Mouse (Mus musculus) gastrocnemius, postnatal 25 days (tissue): Measurements from ENCODE around the gene Samt2. TPM values are rescaled to one million over a fixed set of nuclear protein-coding genes. Genes with fewer than 3 reads are reported as not detected.
"Not testable (repeated sequence)": the region's sequence is repeated elsewhere in the genome, so short reads cannot be mapped to it uniquely, and the experiment has no call there.

Source experiments
- DNase-seq: peaks from one replicate; pipeline ENCODE4 v3.0.0; 2022
- long read RNA-seq, 2 experiments: library from polyadenylated mRNA; stranded (forward); transcript quantifications; one replicate each; pipeline ENCODE4 v2.0.0; 2021
- total RNA-seq, 2 experiments: library from RNA; stranded (reverse); gene quantifications; 1 replicate in 1 of 2; 2 replicates in 1 of 2; pipeline ENCODE4 v1.2.3; 2021

Gene Samt2
- total RNA-seq = not detected
- long read RNA-seq, experiment 1 = 0 reads
- long read RNA-seq, experiment 2 = 0 reads

DNA sequence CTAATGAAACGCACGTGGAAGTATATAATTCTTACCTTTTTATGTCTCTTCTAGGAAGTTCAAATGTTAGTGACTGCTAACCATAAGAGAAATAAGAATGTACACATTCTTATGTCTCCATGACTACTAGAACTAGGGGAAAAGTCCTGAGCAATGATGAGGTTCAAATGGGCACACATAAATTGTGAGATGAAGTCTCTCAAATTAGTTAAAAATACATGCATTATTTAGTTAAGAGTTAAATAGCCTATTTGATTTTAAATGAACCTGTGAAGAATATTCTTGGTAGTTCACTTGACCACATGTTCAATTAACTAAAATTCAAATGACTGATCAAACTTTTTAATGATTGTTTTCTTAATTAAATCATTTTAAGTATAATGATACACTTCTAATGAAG is at the start of gene Samt2:
Gene Samt2, minus strand, starts transcription at position 101 of the 400 bp plus-strand sequence.
- DNase-seq = not testable (repeated sequence)

Other genes with a start within 250 kb of the Samt2 start
- not detected for gene 4930524N10Rik, start 236.0 kb downstream of the Samt2 start, total RNA-seq
- not detected for gene Samt4, start 97.4 kb downstream of the Samt2 start, total RNA-seq